Mouse (Mus musculus): ENCODE measurements around the gene Fsd1. TPM values are rescaled to one million over a fixed set of nuclear protein-coding genes. Genes with fewer than 3 reads are reported as not detected.

Gene Fsd1
- total RNA-seq, 4 experiments from 2014 or later = 0.87 to 3.4 (median 2.9) TPM

- no peak for DNase-seq
Measured at GRCm38 (mm10) chr17:56009962-56010240, 23.6 kb downstream of the Fsd1 start.

GRCm38 (mm10) chr17:56010255-56010654 lies 23.9 kb downstream of the Fsd1 start:
- DNase-seq = peak; percentile 15

- DNase-seq = peak; percentile 62
Measured at GRCm38 (mm10) chr17:56010681-56011080, 24.4 kb downstream of the Fsd1 start.

GRCm38 (mm10) chr17:56011441-56011840 lies 25.1 kb downstream of the Fsd1 start:
- DNase-seq = no peak

- peak; percentile 9 for DNase-seq
Measured at GRCm38 (mm10) chr17:56015293-56015692, 29.0 kb downstream of the Fsd1 start.

GRCm38 (mm10) chr17:56016382-56016781 lies 30.1 kb downstream of the Fsd1 start:
- DNase-seq = peak; percentile 34

GRCm38 (mm10) chr17:56016793-56017785 lies 30.8 kb downstream of the Fsd1 start:
- DNase-seq = peak; percentile 18

- peak; percentile 17 for DNase-seq
Measured at GRCm38 (mm10) chr17:56017848-56018247, 31.5 kb downstream of the Fsd1 start.

- DNase-seq = peak; percentile 36
Measured at GRCm38 (mm10) chr17:56018347-56019131, 32.2 kb downstream of the Fsd1 start.

GRCm38 (mm10) chr17:56020400-56021084 lies 34.2 kb downstream of the Fsd1 start:
- DNase-seq = no peak

- DNase-seq = no peak
Measured at GRCm38 (mm10) chr17:56021161-56021910, 35.0 kb downstream of the Fsd1 start.

GRCm38 (mm10) chr17:56022131-56022988 lies 36.1 kb downstream of the Fsd1 start:
- DNase-seq = peak; percentile 50

GRCm38 (mm10) chr17:56022989-56023290 lies 36.6 kb downstream of the Fsd1 start:
- DNase-seq = no peak

- DNase-seq = peak; percentile 10
Measured at GRCm38 (mm10) chr17:56023386-56023785, 37.1 kb downstream of the Fsd1 start.

GRCm38 (mm10) chr17:56024476-56024875 lies 38.2 kb downstream of the Fsd1 start:
- DNase-seq = no peak

GRCm38 (mm10) chr17:56024931-56025330 lies 38.6 kb downstream of the Fsd1 start:
- no peak for DNase-seq

GRCm38 (mm10) chr17:56026303-56026702 lies 40.0 kb downstream of the Fsd1 start:
- peak; percentile 19 for DNase-seq

GRCm38 (mm10) chr17:56026881-56027280 lies 40.6 kb downstream of the Fsd1 start:
- DNase-seq = peak; percentile 52

GRCm38 (mm10) chr17:56027801-56028441 lies 41.6 kb downstream of the Fsd1 start:
- peak; percentile 9 for DNase-seq

- DNase-seq = peak; percentile 13
Measured at GRCm38 (mm10) chr17:56030238-56030870, 44.0 kb downstream of the Fsd1 start.
